Mouse (Mus musculus): ENCODE results near the gene Crtam. TPM values are rescaled to one million over a fixed set of nuclear protein-coding genes. Genes with fewer than 3 reads are reported as not detected.

Gene Crtam
- polyA plus RNA-seq, 1 experiment from 2014 or later = 0.38 TPM

DNA sequence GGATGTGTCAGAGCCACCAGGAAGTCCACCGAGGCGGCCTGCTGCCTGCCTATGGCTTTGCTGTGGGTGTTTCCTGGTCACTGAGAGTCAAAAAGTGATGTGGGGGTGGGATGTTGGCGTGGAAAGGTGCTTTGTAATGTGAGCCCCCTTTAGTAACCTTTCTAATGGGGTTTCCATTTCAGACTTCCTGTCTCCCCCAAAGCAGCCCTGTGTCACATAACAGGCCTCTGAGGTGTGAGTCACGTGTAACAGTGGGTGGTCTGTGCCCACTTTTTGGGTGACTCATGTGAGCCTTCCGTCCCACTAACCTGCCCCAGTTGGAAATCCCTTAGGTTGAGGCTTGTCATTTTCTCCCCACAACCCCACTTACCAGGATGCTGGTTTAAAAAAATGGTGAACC, 10.4 kb downstream of the Crtam start:
- H3K4me2 ChIP-seq (replicated peaks) = no peak overlapping the region
- no peak overlapping the region for H3K9ac ChIP-seq
- H3K9me3 ChIP-seq = no peaks in the 10 kb centered on the region
- no peaks in the 10 kb centered on the region for H3K36me3 ChIP-seq
- 44% methylated on average over 5 of the region's 5 CpGs for WGBS
- H3K4me3 ChIP-seq = no peak overlapping the region
- no peak overlapping the region for H3K27ac ChIP-seq
- H3K27me3 ChIP-seq = no peaks in the 10 kb centered on the region
- H3K4me1 ChIP-seq = peaks cover 25% of the 10 kb centered on the region
- ATAC-seq (ENCODE audit: low FRiP score, low read depth) = no peak

DNA sequence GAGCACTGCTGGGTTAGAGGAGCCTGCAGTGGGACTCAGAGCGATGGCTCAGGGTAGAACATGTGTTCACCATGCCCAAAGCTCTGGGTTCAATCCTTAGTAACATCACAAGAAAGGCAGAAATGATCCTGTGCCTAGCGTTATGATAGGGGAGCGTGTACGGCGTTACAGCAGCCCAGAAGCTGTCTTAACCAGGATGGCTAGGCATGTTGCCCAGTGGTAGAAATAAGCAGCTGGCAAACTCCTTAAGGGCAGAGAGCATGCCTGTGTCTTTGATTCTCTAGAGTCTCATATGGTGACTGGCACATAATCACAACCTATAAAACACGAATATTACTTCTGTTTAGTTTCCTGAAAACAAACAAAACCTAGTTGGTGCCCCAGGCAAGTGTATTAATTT, 12.9 kb downstream of the Crtam start:
- Histone ChIP-seq H3K4me2 (replicated peaks) (no peak overlapping the region), H3K4me1 (peaks cover 31% of the 10 kb centered on the region), H3K9ac (no peak overlapping the region), H3K36me3 (no peaks in the 10 kb centered on the region), H3K27ac (no peak overlapping the region), H3K4me3 (no peak overlapping the region), H3K27me3 (no peaks in the 10 kb centered on the region), H3K9me3 (no peaks in the 10 kb centered on the region)
- WGBS = 64% methylated on average over 6 of the region's 6 CpGs
- no peak for ATAC-seq (ENCODE audit: low FRiP score, low read depth)

DNA sequence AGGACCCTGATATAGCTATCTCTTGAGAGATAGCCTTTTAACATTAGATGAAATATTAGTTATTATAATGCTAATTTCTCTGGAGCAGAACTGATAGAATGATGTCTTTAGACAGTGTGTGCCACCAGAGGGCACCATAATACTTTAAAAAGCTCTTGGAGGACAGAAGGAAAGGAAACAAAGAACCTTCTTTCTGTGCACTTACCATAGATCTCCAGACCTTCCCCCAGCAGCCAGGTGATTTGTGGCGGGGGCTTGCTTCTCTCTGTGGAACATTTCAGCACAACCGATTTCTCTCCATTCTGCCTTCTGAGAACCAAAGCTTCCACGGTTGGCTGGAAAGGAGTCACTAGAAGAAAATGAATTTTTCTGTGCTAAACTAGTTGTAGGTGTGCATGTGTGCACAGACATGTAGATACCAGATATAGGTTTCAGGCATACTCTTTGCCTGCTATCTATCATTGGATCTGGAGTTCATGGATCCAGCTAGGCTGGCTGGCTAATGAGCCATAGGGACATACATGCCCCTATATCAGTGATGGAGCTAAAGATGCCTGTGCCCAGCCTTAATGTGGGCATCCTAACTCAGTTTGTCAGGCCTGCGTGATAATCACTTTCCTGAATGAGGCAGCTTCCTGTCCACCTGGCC, 14.4 kb downstream of the Crtam start:
- H3K36me3 ChIP-seq = no peaks in the 10 kb centered on the region
- H3K9ac ChIP-seq = no peak overlapping the region
- ATAC-seq (ENCODE audit: low FRiP score, low read depth) = no peak; the same call in 1 of the 2 replicates
- H3K9me3 ChIP-seq = no peaks in the 10 kb centered on the region
- H3K4me2 ChIP-seq (replicated peaks) = no peak overlapping the region
- no peaks in the 10 kb centered on the region for H3K27me3 ChIP-seq
- no peak overlapping the region for H3K4me3 ChIP-seq
- H3K27ac ChIP-seq = no peak overlapping the region
- WGBS = 38% methylated on average over 4 of the region's 4 CpGs
- H3K4me1 ChIP-seq = peaks cover 30% of the 10 kb centered on the region

DNA sequence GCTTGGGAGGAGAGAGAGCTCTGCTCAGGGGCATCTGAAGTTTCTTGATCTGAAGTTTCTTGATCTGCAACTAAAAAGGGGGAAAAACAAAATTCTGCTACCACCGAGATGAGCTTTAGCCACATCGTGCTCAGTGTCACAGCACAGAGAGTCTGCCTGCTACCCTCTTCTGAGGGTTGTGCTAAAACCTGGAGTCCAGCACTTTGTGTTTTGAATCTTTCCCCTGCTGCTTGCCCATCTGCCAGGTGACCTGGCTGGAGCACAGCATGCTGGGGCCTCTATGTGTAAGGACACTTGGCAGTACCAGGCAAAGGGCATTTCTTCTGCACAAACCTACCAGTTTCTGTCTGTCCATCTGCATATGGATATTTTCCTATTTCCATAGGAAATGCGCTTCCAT, 20.1 kb downstream of the Crtam start:
- H3K4me1 ChIP-seq = peaks cover 8% of the 10 kb centered on the region; the same call in 1 of the 2 replicates
- no peak overlapping the region for H3K9ac ChIP-seq
- H3K4me3 ChIP-seq = no peak overlapping the region
- no peak overlapping the region for H3K27ac ChIP-seq
- no peaks in the 10 kb centered on the region for H3K36me3 ChIP-seq
- no peak overlapping the region for H3K4me2 ChIP-seq (replicated peaks)
- no peak for ATAC-seq (ENCODE audit: low FRiP score, low read depth)
- H3K27me3 ChIP-seq = no peaks in the 10 kb centered on the region
- no peaks in the 10 kb centered on the region for H3K9me3 ChIP-seq
- 74% methylated on average over 3 of the region's 3 CpGs for WGBS

DNA sequence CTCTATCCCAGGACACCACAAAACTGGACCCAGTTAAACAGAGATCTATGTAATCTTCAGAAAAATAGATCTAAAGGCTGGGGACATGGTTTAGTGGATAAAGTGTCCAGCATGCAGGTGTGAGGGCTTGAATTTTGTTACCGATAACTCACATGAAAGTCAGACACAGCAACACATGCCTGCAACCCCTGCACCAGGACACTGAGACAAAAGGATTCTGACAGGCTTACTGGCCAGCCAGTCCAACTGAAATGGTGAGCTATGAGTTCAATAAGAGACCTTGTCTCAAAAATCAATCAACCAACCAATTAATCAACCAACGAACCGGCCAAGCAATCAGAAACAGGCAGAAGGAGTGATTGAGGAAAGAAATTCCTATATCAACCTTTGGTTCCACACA, 20.7 kb downstream of the Crtam start:
- Histone ChIP-seq H3K4me2 (replicated peaks) (no peak overlapping the region), H3K27me3 (no peaks in the 10 kb centered on the region), H3K9ac (no peak overlapping the region), H3K27ac (no peak overlapping the region), H3K36me3 (no peaks in the 10 kb centered on the region), H3K4me1 (peaks cover 8% of the 10 kb centered on the region; the same call in 1 of the 2 replicates), H3K4me3 (no peak overlapping the region), H3K9me3 (no peaks in the 10 kb centered on the region)
- no peak for ATAC-seq (ENCODE audit: low FRiP score, low read depth)
- 88% methylated on average over 3 of the region's 3 CpGs for WGBS

DNA sequence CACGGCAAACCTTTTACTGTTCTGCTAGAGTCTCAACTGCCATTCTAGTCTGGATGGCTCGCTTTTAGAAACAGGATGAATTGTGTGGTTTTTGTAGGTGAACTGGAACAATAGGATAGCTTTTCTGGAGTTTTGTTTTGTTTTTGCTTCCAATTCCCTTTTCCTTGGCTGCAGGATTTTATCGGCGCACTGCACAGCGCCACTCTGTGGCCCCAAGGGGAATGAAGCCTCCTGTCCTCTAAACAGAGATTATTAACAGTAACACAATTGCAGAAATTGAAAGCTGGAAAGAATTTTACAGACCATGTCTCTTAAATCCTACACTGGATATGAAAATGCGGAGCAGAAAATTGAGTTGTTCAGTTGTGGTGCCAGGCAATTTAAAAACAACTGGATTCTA, 21.9 kb downstream of the Crtam start:
- H3K9ac ChIP-seq = no peak overlapping the region
- H3K4me2 ChIP-seq (replicated peaks) = no peak overlapping the region
- no peaks in the 10 kb centered on the region for H3K36me3 ChIP-seq
- H3K27me3 ChIP-seq = no peaks in the 10 kb centered on the region
- H3K9me3 ChIP-seq = 0 out of 2 replicates have a peak, but pooled peaks cover 3% of the 10 kb centered on the region
- WGBS = 33% methylated on average over 6 of the region's 6 CpGs
- no peak overlapping the region for H3K4me3 ChIP-seq
- no peak for ATAC-seq (ENCODE audit: low FRiP score, low read depth)
- H3K4me1 ChIP-seq = no peaks in the 10 kb centered on the region
- no peak overlapping the region for H3K27ac ChIP-seq

DNA sequence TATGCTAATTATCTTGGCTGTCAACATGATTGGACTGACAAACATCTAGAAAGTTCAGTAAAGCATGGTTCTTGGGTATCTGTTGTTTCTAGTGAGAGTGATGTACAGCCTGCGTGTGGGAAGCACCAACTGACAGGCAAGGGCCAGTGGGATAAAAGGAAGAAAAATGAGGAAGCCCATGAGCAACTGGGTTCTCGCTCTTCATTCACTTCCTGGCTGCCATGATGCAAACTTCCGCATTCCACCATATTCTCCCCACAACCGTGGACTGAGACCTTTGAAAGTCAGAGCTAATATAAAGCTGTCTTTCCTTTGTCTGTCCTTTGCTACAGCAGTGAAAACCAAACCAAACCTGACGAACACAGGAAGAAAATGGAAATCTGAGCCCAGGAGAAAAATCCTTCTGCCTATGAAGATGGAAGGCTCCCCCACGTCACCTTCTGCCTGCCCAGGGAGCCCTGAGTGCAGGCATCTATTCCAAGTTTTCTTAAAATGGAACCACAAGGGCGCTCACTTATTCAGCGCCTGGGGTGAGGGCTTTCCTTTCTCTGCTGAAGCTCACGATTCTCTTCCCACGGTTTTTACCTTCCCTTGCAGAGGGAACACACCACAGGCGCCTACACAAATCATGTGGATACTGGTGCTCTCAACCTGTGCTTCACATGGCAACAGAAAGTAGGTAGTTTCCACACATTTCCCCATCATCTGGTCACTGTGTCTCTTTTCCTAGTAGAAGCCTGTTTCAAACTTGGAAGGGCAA, 30.2 kb downstream of the Crtam start:
- WGBS = 77% methylated on average over 11 of the region's 11 CpGs
- Histone ChIP-seq H3K27ac (no peak overlapping the region), H3K9ac (no peak overlapping the region), H3K4me2 (replicated peaks) (no peak overlapping the region), H3K36me3 (no peaks in the 10 kb centered on the region), H3K4me1 (no peaks in the 10 kb centered on the region), H3K4me3 (no peak overlapping the region), H3K9me3 (0 out of 2 replicates have a peak, but pooled peaks cover 3% of the 10 kb centered on the region), H3K27me3 (no peaks in the 10 kb centered on the region)
- ATAC-seq (ENCODE audit: low FRiP score, low read depth) = no peak

DNA sequence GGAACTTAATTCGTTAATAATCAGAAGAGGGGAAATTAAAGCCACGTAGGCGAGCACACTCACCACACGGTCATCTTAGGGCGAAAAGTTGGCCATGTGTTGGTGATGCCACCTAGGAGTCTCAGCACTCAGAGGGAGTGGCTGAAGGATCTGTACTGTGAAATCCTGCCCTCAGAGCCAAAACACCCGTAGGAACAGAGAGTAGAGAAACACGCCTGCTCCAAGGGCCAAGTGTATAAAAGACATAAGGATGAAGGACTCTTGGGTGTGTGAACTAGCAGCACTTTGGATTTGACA, 40.1 kb downstream of the Crtam start:
- Histone ChIP-seq H3K9me3 (no peaks in the 10 kb centered on the region), H3K9ac (peak overlapping the region; percentile 62; the same call in 1 of the 2 replicates), H3K4me2 (replicated peaks) (peak overlapping the region; percentile 95), H3K4me1 (peaks cover 12% of the 10 kb centered on the region), H3K27ac (no peak overlapping the region), H3K36me3 (no peaks in the 10 kb centered on the region), H3K4me3 (peak overlapping the region; percentile 52), H3K27me3 (peaks cover 49% of the 10 kb centered on the region)
- WGBS = 24% methylated on average over 7 of the region's 7 CpGs
- ATAC-seq (ENCODE audit: low FRiP score, low read depth) = no peak

DNA sequence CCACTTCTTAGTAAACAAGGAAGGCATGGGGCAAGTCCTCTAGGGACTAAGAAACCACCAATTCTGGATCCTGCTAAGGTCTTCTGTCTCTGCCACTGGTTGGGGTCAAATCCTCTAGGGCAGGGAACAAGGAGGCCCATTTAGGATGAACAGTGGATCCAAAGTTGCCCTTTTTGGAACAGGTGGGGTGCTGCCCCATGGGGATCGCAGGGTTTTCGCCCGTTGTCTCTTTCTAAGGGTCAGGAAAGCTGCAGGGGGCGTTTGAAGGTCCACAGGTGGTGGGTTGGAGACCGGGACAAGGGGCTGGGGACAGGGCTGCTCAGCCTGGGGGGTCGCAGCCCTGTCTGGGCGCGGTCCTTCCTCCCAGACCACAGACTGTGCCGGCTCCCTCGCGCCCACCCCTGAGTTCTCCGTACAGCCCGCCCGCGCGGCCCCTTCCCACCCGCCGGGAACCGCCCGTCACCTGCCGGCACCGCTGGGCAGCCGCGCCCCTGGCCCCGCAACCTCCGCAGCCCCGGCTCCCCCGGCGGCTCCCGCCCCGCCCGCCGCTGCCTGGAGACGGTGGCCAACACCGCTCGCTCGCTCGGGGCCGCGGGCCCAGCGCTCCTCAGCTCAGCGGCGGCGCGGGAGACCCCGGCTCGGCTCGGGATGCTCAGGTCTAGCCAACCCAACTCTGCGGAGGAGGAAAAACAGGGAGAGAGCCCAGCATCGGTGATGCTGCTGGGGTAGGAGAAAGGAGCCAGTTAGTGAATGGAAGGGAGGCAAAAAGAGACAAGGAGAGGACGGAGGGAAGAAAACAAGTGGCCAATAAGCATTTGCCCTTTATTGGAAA, 40.6 kb downstream of the Crtam start, which contains the start of gene Jhy:
Gene Jhy, minus strand, starts transcription at position 533 of the 832 bp plus-strand sequence.
- H3K27me3 ChIP-seq = peaks cover 49% of the 10 kb centered on the region
- under 1% methylated on average over 42 of the region's 51 CpGs for WGBS
- no peak within 1 kb of the TSS for H3K27ac ChIP-seq
- peak within 1 kb of the TSS; percentile 62 for H3K9ac ChIP-seq
- no peaks in the 10 kb centered on the region for H3K36me3 ChIP-seq
- H3K4me1 ChIP-seq = peaks cover 12% of the 10 kb centered on the region
- ATAC-seq (ENCODE audit: low FRiP score, low read depth) = peak; percentile 61; the same call in 1 of the 2 replicates
- H3K9me3 ChIP-seq = no peaks in the 10 kb centered on the region
- H3K4me3 ChIP-seq = peak within 1 kb of the TSS; percentile 52
- peak within 1 kb of the TSS; percentile 95 for H3K4me2 ChIP-seq (replicated peaks)

DNA sequence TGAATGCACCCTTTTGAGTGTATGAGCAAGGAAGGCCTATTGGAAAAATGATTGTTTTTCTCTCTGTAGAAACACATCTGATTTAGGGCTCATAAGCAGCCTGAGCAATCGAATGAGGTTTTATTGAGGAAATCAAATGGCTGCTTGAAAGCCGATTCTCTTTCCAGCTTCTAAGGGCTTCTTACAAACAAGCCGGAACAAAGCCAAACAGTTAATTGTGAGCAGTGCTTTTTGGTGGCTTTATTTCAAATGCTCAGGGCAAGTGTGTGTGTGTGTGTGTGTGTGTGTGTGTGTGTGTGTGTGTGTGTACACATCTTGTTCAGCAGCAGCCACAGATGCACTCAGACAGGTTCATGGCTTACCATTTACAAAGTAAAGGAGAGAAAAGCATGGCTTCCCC, 43.0 kb downstream of the Crtam start:
- Histone ChIP-seq H3K4me2 (replicated peaks) (no peak overlapping the region), H3K27ac (no peak overlapping the region), H3K9ac (no peak overlapping the region), H3K27me3 (peaks cover 53% of the 10 kb centered on the region), H3K9me3 (no peaks in the 10 kb centered on the region), H3K4me1 (peaks cover 12% of the 10 kb centered on the region), H3K4me3 (no peak overlapping the region), H3K36me3 (no peaks in the 10 kb centered on the region)
- ATAC-seq (ENCODE audit: low FRiP score, low read depth) = no peak
- WGBS = 30% methylated on average over 3 of the region's 3 CpGs

DNA sequence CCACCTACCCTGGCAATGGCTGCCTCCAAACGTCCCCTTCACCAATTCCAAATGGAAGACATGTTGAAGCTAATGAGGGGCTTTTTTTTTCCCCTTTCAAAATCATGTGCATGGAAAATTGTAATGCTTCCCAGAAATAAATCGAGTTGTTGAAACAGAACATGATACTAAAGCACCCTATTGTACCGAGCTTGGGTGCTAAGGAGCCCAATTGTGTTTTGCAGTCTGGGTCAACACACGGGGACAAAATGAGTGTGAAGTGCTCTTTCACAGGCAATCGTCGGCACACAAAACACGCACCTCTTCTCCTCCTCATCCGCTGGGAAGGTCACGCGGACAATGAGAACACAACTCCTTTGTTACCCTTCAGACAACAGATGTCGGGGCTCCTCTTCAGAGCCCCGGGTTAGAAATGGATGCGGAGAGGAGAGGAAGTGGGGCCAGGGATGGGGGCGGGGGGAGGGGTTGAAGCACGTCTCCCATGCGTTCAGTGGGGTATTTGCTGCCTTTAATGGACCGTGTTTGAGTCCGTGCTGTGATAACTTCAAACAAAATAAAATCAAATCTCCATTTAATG, 55.3 kb downstream of the Crtam start:
- Histone ChIP-seq H3K27ac (no peak overlapping the region), H3K4me1 (no peaks in the 10 kb centered on the region), H3K9ac (no peak overlapping the region), H3K36me3 (no peaks in the 10 kb centered on the region), H3K4me3 (no peak overlapping the region), H3K4me2 (replicated peaks) (no peak overlapping the region), H3K9me3 (no peaks in the 10 kb centered on the region), H3K27me3 (no peaks in the 10 kb centered on the region)
- WGBS = 69% methylated on average over 18 of the region's 18 CpGs
- ATAC-seq (ENCODE audit: low FRiP score, low read depth) = no peak

DNA sequence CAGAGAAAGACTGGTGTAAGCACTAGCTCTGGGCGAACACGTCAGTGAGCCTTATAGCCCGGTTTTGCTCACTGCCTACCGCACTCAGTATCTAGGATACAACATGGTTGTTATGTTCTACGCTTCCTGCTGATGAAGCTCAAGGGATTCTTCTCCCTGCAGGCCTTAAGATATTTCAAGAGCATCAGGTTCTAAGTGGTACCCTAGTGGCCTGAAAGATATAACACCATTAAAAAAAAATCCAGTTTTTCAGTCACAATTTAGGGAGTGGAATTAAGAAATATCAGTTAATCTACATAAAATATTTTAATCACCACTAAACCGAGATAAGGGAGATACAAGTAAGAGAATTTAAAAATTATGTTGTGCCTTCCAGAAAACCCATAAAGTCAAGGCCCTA, 56.0 kb downstream of the Crtam start:
- Histone ChIP-seq H3K4me1 (no peaks in the 10 kb centered on the region), H3K9me3 (no peaks in the 10 kb centered on the region), H3K4me3 (no peak overlapping the region), H3K4me2 (replicated peaks) (no peak overlapping the region), H3K27ac (no peak overlapping the region), H3K9ac (no peak overlapping the region), H3K36me3 (no peaks in the 10 kb centered on the region), H3K27me3 (no peaks in the 10 kb centered on the region)
- WGBS = 91% methylated on average over 6 of the region's 6 CpGs
- ATAC-seq (ENCODE audit: low FRiP score, low read depth) = no peak
